Mouse (Mus musculus) heart, adult 2 months (tissue): ENCODE results near the gene Gm4301.
"Not testable (repeated sequence)": the region's sequence is repeated elsewhere in the genome, so short reads cannot be mapped to it uniquely, and the experiment has no call there.

Experiments
- CTCF ChIP-seq: fragments of 200-600 bp; IDR thresholded peaks from 2 replicates; pipeline ENCODE4 v1.8.1; 2022; ENCODE audit warnings: antibody characterized with exemption, mild to moderate bottlenecking, moderate library complexity
- POLR2A ChIP-seq: fragments of 200-500 bp; IDR thresholded peaks from 2 replicates; pipeline ENCODE4 v1.6.1; 2011; ENCODE audit warnings: mild to moderate bottlenecking, low read depth, low read length, control low read depth; ENCODE audit not compliant: insufficient read depth

DNA sequence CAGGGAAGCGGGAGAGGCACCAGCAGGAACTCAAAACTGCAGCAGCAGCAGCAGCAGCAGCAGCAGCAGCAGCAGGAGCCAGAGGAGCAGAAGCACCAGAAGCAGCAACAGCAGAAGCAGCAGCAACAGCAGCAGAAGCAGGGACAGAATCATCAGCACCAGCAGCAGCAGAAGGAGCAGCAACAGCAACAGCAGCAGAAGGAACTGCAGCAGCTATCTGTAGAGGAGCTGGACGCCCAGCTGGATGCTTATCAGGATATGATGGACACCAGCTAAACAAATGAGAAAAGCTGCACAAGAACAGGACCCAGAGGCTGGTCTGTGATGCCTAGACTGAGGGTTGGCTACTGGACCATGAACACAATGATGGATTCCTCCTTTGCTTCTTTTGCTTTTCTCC is 21.4 kb downstream of the Gm4301 start:
- TF ChIP-seq POLR2A, CTCF: not testable (repeated sequence)
